Mouse (Mus musculus) bone marrow, adult 2 months (tissue): Measurements from ENCODE around the gene Olfr456.

Source experiments
- CTCF ChIP-seq: fragments of 200-500 bp; IDR thresholded peaks from 2 replicates; pipeline ENCODE4 v1.5.1; 2011; ENCODE audit warnings: low read length, control low read depth; ENCODE audit not compliant: control insufficient read depth, insufficient read depth
- POLR2A ChIP-seq: fragments of 200-500 bp; IDR thresholded peaks from 2 replicates; pipeline ENCODE4 v1.6.1; 2011; ENCODE audit warnings: low read depth, mild to moderate bottlenecking, control low read depth, low read length, borderline replicate concordance; ENCODE audit not compliant: control insufficient read depth

- no peak for TF ChIP-seq CTCF
- no peak for TF ChIP-seq POLR2A
These were observed 42.5 kb downstream of the Olfr456 start for GRCm38 (mm10) chr6:42444491-42444890.
